Mouse (Mus musculus) effector memory CD4-positive, alpha-beta T cell, adult 5 months (primary cell): ENCODE data around the gene Sema3f. TPM values are rescaled to one million over a fixed set of nuclear protein-coding genes. Genes with fewer than 3 reads are reported as not detected.

Experiments
- polyA plus RNA-seq: library from polyadenylated mRNA; unstranded; fragments of 100-300 nt; shearing (Covaris generic); gene quantifications from one replicate; pipeline ENCODE4 v1.2.1, GENCODE M21; 2017

Sema3f gene
- polyA plus RNA-seq = 0.22 TPM

DNA sequence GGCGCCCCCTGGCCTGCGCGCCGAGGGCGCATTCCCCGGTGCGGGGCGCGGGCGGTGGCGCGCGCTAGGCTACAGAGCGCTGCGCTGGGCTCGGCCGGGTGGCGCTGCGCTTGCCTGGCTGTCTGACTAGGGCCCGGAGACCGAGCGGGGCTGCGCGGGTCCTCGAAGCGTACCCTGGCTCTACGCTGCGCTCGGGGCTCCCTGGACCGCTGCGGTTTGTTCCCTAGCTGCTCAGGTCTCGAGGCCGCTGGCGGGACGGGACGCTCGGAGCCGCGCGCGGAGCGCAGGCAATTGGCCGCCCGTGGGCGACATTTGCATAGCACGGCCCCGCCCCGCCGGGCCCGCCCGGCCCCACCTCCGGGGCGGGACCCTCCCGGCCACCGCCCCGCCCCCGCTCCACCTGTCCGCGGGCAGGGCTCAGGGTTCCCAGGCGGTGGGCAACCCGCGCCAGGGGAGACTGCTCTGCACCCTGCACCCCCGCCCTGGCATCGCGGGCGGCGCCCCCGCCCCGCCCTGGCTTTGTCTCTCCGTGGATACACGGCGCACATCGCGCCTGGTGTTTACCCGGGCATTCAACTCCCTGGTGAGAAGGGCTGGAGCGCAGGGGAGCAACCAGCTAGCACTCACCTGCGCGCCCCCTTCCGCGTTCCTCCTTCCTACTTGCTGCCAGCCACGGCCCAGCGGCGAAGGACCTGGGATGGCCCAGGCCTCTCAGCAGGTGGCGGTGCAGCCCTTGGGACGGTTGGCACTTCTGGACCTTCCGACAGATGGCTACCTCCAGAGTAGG, at the start of gene Sema3f:
Gene Sema3f (minus strand): TSS at position 779 of the 787 bp plus-strand sequence.

DNA sequence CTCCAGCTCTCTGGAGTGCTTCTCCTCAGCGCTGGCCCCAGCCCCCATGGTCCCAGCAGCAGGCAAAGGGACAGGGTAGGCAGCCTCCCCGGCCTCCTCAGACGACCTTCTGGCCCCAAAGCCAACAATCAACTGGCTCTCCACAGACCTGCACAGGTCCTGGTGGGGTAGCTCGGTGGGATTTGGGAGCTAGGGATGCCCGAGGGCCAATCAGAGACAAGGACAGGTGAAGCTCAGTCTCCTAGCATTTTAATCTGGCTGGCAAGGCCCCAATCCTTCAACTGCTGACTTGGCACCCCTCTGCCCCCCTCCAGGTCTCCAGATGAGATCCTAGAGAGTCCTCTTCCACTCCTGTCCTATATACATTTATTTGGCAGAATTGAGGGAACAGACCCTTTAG, 30.8 kb downstream of the Sema3f start, which contains the start of gene Gnat1:
Gene Gnat1 (minus strand): TSS at position 212 of the 400 bp plus-strand sequence.

DNA sequence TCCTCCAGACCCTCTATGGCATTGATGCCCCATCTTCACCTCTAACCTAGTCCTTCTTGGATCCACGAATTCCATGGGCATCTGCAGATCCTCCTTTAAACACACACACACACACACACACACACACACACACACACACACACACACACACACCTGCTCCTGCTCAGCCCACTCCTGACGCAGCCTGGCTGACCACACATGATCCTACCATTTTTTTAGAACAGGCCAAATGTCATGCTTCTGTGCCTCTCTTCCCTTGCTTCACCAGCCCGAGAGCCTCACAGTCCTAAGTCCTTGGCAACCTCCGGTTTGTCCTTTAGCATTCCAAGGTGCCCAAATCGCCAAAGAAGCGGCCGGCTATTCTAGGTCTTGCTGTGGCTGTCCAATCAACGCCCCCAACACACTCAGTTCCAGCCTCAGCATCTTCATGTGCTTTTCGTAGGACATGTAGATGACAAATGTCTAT, 40.8 kb downstream of the Sema3f start, which contains the start of gene Slc38a3:
Gene Slc38a3 (minus strand): TSS at position 51 of the 466 bp plus-strand sequence.

DNA sequence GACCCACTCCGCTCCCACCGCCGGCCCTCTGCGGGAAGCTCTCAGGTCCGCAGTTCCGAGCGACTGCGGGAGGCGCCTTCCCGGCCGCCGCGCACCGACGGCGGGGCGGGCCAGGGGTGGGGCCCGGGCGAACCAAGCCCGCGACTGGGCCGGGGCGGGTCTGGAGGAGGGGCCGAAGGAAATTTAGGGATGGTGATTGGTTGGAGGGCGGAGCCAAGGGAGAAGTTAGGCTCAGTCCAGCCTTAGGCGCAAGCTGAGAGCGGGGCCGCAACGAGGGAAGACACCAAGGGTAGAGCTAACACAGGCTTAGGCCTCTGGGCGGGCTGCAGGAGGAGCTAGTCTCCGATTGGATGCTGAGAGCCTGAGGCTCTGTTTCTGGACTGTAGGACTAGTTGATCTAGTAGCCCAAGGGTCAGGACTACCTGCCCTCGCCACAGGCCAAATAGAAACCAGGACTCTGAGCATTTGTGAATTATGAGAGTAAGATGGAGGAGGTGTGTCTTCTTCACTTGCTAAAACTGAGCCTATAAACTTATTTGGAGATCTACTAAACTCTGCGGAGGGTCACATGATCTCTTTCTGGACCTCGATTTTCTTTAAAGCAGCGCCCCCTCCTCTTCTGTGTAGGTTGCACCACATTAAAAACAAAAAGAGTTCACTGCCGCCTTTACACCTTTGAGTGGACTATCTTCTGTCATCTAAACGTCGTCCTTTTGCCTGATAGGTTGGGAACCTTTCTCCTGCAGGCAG, 74.8 kb downstream of the Sema3f start, which contains the start of gene Gnai2:
Gene Gnai2 (minus strand): TSS at position 89 of the 750 bp plus-strand sequence.

Other genes with a start within 250 kb of the Sema3f start
- 55.2 TPM for gene Tmem115, start 176.5 kb downstream of the Sema3f start, polyA plus RNA-seq
- 27.9 TPM for gene Cyb561d2, start 168.3 kb downstream of the Sema3f start, polyA plus RNA-seq
- 47.6 TPM for gene Nprl2, start 168.2 kb downstream of the Sema3f start, polyA plus RNA-seq
- 3.1 TPM for gene Zmynd10, start 163.2 kb downstream of the Sema3f start, polyA plus RNA-seq
- gene Rassf1, start 158.9 kb downstream of the Sema3f start, polyA plus RNA-seq = 165 TPM
- gene Tusc2, start 147.2 kb downstream of the Sema3f start, polyA plus RNA-seq = 39.7 TPM
- 3.9 TPM for gene Hyal2, start 142.5 kb downstream of the Sema3f start, polyA plus RNA-seq
- 1.8 TPM for gene Hyal1, start 133.5 kb downstream of the Sema3f start, polyA plus RNA-seq
- gene Naa80, start 131.6 kb downstream of the Sema3f start, polyA plus RNA-seq = 11.1 TPM
- 0.35 TPM for gene Hyal3, start 129.7 kb downstream of the Sema3f start, polyA plus RNA-seq
- gene Ifrd2, start 122.8 kb downstream of the Sema3f start, polyA plus RNA-seq = 17.4 TPM
- not detected for gene Sema3b, start 101.2 kb downstream of the Sema3f start, polyA plus RNA-seq
- gene Gnai2, start 75.1 kb downstream of the Sema3f start, polyA plus RNA-seq = 638 TPM
- 1.6 TPM for gene Slc38a3, start 40.9 kb downstream of the Sema3f start, polyA plus RNA-seq
- 9.1 TPM for gene Gnat1, start 30.8 kb downstream of the Sema3f start, polyA plus RNA-seq
- gene Rbm5, start 60.5 kb upstream of the Sema3f start, polyA plus RNA-seq = 306 TPM
- gene Rbm6, start 162.8 kb upstream of the Sema3f start, polyA plus RNA-seq = 110 TPM
- gene Mon1a, start 177.7 kb upstream of the Sema3f start, polyA plus RNA-seq = 19.9 TPM
- gene Mst1r, start 196.4 kb upstream of the Sema3f start, polyA plus RNA-seq = not detected
- gene Actl11, start 218.0 kb upstream of the Sema3f start, polyA plus RNA-seq = not detected
- not detected for gene Camkv, start 225.2 kb upstream of the Sema3f start, polyA plus RNA-seq
- gene Traip, start 239.7 kb upstream of the Sema3f start, polyA plus RNA-seq = 2.0 TPM